Mouse (Mus musculus) right cerebral cortex, postnatal 25 days (tissue): ENCODE results near the gene Epb41l2.

Source experiments
- DNase-seq: peaks from one replicate; pipeline ENCODE4 v3.0.0; 2022

The Epb41l2 gene

DNA sequence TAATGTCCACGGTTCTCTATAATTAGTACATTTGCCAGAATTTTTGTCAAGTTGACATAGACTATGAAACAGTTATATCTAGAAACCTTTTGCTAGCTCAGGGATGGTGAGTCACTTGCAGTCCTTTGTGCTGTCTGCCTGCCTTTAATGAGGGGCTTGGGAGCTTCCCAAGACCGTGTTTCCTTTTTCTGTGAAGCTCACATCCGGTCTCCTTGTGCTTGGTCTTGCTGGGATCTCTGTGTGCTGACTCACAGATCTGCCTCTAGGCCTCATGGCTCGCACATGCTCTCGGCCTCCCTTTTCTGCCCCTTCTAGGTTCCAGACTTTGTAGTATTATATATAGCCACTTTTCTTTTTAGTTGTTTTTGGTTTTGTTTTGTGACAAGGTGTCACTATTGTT lies 160.8 kb downstream of the Epb41l2 start:
- no peak for DNase-seq

DNA sequence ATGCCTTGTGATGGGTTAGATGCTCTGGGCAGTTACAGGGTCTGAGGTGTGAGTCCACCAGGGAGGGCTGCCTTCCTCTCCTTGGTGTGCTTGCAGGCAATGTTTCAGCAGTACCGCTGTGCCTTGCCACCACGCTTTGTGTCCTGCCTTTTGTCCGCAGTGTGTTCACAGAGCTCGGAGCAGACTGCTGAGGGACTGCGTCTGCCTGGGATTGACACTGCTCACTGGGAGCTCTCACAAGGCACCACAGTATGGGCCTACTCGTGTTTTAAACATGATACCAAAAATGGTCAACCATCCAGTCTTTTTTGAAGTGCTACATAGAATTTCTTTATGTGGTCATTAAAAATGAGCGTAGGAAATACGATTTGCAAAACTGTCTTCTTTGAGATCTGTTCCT lies 164.1 kb downstream of the Epb41l2 start:
- DNase-seq, result no peak

DNA sequence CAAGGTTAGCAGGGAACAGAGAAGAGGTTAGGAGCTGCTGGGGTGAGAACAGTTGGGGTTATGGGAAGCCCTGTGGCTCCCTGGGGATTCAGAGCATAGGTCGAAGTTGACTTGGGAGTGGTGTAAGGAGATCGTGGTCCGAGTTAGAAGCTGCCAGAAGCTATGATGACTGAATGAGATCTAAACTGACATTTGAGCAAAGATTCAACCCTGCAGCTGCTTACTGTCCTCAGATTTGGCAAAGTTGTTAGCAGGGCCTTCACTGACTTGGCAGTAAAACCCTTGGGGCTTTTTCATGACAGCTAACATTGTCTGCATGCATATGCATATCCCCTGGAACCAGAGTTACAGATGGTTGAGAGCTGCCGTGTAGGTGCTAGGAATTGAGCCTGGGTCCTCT lies 166.6 kb downstream of the Epb41l2 start:
- DNase-seq, result no peak

DNA sequence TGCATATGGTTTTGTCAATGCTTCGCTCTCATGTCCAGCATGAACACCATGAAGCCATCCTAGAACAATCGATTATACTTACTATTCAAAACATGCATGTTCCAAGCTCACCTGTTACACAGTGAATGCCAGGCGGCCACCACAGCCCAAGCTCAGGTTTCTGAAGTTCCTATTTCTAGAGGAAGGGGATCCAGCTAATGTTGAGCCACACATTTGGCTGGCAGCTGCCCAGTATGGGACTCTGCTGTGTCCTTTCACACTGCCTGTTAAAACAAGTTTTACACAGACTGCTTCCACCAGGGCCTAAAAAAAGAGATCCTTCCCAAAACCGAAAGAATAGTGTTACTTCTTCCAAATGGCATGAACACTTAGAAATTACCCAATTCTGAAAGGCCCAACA lies 167.0 kb downstream of the Epb41l2 start:
- no peak for DNase-seq

DNA sequence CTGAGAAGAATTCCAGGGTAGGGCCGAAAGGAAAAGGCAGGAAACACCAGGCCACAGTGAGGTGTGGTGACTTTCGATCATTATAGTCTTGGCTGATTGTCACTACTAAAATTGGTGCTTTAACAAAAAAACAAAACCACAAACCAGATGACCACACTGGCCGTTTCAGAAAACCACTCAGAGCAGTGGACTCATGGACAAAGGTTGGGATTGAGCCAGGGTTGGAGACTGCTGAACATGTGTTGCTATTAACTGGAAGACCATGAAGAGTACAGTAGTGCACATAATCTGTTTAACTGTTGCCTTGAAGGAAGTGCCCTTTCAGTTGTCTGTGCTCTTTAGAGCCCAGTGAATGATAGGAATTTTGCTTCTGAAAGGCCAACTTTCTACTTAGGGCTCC lies 167.5 kb downstream of the Epb41l2 start:
- DNase-seq, result no peak

DNA sequence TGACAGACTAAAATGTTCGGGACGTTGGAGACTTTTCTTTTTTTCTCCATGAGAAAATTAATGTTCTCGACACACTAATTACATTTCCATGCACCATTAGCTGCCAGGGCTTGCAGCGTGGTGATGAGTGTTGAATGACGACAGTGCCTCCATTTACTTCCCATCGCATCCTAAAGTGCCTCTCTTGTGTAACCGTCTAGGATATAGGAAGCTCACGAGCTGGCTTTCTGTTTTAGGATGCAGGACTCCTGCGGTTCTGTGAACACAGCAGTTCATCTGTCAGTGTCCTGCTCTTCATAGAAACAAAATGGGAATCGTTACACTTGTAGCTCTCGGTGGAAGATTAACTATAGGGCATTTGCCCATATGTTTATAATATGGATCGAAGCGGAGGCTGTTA lies 171.7 kb downstream of the Epb41l2 start:
- no peak for DNase-seq

DNA sequence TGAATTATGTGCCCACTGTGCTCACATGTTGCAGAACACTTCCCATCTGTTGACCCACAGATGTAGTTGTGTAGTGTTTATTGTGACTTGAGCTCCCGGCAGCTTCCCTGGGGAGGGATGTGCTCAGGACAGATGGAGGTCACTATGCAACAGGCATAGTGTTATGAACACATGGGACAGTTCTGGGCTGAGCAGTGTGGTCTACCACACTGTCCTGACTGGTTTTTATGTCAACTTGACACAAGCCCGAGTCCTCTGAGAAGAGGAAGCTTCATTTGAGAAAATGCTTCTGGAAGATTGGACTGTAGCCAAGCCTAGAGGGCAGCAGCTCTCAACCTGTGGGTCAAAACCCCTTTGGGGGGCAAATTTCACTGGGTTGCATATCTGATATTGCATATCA lies 173.5 kb downstream of the Epb41l2 start:
- DNase-seq, result no peak

DNA sequence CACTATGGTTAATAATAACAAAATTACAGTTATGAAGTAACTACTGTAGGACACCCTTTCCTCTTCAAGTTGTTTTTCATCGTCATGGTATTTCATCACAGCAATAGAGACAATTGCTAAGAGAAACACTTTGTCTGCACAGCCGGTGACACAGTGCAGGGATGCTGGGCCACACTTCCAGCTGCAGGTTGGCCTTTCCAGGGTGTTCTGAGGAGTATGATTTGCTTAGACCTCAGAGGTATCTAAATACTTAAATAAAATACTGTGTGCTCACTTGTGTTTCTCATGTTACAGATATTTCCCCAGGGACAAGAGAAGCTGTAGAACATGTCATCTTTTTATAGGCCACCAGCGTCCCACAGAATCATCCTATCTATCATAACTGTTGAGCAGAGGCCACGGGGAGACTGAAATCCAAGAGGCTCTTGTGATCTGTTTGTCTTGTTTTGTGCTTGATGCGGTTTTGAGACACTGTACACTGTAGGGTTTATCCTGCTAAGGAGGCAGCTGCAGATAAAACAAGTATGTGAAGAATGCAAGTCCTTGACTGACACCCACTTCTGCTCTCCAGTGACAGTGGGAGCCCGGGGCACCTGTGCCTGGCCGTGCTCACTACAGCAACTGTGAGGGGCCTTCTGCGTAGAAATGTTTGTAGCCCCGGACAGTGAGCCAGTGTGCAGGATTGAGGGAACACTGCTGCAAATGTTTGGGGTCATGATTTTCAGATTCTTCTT lies 174.1 kb downstream of the Epb41l2 start:
- DNase-seq, result no peak

DNA sequence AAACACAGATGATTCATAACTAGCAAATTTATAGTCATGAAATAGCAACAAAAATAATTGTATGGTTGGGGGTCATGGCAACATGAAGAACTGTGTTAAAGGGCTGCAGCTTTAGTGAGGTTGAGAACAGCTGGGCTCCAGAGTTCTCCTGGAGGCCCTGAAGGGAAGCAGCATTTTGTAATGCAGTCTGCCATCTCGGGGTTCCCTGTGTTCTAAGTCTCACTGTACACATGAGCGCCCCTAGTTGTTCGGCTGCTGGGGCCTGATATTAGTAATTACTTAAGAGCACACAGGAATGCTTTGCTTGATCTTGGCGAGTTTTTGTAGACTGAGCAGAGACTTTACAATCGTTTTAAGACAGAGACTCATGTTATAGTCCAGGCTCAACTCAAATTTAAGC lies 174.9 kb downstream of the Epb41l2 start:
- DNase-seq, result no peak

DNA sequence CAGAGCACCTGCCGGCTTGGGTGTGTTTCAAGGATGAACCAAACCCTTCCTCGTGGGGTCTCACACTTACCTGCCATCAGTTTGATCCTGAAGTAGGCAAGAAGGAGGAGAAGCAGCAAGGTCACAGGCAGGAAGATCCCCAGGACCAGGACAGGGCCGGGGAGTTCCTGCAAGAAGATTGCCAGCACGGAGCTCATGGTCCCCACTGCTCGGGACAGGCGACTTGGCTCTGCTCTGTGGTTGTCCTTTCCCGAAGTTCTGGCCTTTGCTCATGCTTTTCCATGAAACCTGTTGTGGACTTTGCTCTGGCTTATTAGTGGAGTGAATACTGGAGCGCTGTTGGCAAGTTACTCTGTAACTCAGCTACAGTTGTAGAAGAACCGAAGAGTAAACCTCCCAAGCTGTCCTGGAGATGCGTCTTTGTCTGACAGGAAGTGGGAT lies 176.3 kb downstream of the Epb41l2 start, which contains the start of gene Smlr1:
Smlr1 (minus strand) TSS at position 377 of the 441 bp plus-strand sequence.
- DNase-seq, result no peak

DNA sequence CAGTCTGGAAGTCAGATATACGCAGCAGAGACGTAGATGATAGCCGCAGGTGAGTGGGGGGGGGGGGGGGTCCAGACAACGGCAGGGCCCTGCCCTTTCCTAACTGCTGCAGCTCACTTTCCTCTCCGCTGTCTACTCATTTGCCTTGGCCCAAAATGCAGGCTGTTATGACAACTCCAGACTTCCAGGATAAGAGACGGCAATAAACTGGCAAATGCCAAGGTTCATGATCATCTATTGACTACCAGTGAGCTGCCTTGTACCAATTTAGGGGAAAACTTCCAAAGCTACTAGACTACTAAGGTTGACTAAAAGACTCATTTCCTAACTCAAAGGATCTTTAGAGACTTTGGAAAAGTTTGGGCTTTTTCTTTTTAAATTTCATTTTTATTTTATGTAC lies 177.0 kb downstream of the Epb41l2 start:
- DNase-seq, result no peak

DNA sequence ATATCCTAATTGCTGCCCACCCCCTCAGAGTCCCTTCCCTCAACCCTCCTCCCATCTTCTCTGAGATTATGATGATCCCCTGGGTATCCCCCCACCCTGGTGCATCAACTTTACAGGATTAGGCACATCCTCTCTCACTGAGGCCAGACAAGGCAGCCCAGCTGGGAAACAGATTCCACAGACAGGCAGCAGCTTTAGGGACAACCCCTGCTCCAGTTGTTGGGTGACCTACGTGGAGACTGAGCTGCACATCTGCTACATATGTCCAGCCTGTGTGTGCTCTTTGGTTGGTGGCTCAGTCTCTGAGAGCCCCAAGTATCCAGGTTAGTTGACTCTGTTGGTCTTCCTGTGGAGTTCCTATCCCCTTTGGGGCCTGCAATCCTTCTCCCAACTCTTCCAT lies 179.1 kb downstream of the Epb41l2 start:
- DNase-seq, result no peak

DNA sequence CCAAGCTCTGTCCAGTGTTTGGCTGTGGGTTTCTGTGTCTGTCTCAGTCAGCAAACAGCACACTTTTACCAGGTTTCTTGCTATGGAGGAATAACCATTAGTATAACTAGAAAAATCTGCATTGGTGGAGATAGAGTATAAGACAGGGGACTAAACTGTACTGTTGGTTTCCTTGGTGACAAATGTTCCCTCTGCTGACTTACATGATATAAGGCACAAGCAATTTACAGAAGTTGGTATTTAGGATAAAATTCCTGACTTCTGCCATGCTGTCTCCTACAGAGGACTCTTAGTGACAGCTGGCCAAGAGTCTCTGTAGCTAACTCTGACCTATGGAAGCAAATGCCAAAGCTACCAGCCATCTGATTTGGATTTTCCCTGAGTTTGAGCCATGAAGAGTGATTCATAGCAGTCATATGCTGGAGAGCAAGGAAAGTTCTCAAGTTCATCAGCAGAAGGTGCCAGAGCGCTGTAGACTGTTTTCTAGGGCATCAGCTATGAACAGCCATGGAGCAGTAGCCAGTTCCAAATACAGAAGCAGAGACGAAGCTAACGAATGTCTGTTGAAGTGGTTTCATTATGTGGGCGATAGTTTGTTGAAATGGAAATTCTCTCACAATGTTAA lies 179.7 kb downstream of the Epb41l2 start:
- peak; percentile 46 for DNase-seq

DNA sequence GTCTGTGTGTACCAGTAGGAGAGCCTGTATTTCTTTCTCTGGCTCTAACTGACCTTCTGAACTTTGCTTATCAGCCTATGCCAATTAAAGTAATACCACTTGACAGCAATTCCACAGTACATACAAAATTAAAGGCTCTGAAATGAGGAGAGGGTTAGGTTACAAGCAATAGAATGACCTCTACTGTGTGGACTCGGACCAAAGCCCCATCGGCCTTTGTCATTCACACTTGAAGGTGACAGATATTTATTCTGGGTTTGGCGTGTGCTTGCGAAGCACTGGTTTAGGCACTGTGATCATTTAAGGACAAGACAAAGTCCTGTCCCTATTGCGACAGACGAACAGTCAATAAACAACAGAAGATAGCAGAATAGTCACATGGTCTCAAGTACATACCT lies 180.2 kb downstream of the Epb41l2 start:
- DNase-seq, result no peak

DNA sequence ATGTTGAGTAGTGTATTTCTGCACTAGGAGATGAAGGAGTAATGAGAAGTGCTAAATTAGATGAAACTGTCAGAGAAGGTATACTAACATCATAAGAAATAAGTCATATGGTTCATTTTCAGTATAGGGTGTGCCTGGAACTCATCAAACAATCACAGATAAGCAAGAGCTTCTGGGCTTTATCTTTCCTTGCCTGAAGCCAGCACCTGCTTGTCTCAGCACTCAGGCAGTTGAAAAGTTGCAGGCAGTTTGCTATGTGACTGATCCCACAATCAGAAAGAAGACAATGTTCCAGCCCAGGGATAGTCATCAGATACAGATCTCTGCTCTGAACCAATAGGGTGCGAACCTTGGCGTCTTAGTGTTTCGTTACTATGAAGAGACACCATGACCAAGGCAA lies 181.5 kb downstream of the Epb41l2 start:
- DNase-seq, result no peak

DNA sequence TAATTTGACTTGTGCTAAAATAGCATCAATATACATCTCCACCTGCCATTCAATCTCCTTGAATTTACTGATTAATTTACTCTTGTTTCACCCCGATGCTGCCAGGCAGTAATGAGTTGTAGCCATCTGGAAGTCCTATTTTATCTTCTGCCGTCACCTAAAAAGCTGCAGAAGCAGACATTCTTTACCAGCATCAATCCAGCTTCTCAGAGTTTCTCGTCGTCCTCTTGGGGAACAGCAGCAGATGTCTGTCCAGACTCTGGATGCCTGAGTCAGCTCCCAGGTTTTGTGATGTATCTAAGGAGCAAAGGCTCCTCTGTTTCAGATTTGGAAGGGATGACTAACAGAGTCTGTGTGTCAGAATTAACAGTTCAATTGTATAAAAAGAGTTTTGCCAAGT lies 193.3 kb downstream of the Epb41l2 start:
- peak; percentile 26 for DNase-seq

DNA sequence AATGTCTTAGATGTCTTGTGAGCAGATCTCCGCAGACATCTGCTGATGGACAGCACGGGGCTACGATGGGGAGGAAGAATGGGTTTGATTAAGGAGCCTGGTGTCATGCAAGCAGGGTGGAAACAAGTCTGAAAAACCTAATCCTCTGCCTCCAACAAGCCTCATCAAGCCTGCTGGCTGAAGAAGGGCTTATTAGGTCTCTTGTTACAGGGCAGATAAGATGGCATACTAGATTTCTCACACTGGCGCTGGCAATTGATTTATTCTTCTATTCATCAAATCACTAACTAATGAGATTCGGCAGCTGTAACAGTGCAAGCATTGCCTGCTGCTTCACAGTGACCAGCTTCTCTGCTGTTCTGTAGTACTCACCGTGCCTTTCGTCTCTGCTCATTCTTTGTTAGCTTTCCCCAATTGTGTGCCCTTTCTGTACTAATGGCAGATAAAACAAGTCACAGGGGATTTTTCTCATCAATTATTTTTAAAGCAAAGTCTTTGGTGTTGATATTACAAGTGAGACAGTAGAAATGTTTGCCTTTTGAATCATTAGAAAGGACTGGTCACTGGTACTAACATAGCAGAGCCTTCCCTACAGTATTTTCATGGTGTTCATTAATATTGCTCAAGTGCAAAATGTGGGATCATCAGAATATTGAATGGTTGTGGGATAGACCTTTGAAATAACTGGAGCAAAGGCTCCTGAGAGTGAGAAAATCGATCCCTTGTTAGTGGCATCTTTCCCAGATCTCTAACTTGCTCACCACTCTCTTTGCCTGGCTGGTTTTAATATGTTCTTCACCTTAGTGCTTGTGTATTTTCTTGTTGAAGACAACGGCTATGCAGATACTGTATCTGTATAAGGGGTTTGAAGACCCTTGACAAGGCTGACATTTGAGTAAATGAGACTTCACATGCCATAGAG lies 212.0 kb downstream of the Epb41l2 start:
- no peak for DNase-seq
